Mouse (Mus musculus): ENCODE data around the gene Gm43738. TPM values are rescaled to one million over a fixed set of nuclear protein-coding genes. Genes with fewer than 3 reads are reported as not detected.

The Gm43738 gene
- polyA plus RNA-seq (2012; ENCODE audit: insufficient read depth, insufficient read length, missing spikeins): not detected in 2 replicates

DNA sequence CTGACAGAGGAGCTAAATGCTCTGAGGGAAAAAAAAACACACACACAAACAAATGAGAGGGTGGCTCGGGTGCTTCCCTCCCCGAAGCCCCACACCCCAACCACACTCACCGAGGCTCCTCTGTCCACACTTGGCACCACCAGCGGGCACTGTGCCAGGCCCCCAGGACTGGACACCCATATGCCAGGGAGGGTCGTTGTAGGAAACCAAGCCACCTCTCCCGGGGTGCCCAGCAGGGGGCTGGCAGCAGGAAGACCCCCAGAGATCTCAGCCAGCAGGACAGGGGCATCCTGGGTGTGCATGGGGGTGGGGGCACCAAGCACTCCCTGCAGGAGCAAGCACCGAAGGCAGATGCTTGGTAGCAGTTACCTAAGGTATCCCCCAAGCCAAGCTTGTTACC is at the start of gene Gm43738:
Gene Gm43738 (minus strand): TSS at position 289 of the 400 bp plus-strand sequence.
- peak within 1 kb of the TSS; percentile 78 for H3K4me3 ChIP-seq (ENCODE audit: insufficient read depth, low read depth, low read length)
- H3K27ac ChIP-seq (replicated peaks; ENCODE audit: low read depth, low read length): no peak within 1 kb of the TSS
- H3K4me1 ChIP-seq (ENCODE audit: control insufficient read depth, insufficient read depth, insufficient read length, low read length): peaks cover 6% of the 10 kb centered on the region

DNA sequence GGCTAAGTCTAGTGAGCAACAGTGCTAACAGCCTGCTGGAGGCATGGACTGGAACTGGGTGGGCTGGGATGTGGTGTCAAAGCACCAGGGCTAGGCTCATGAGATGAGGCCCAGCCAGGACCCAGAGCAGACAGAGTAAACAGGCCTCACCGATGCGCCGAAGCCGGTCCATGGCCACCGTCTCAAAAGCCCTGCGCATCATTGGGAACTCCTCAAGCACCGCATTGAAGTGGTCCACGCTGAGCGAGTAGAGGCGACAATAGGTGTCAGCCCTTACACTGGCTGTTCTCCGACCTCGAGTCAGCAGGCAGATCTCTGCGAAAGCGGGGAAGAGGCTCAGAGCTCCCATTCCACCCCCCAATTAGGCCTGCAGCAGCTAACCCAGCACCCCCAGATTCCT is 47.7 kb upstream of the Gm43738 start:
- no peak overlapping the region for H3K27ac ChIP-seq (replicated peaks; ENCODE audit: low read depth, low read length)
- no peaks in the 10 kb centered on the region for H3K4me1 ChIP-seq (ENCODE audit: control insufficient read depth, insufficient read depth, insufficient read length, low read length)
- no peak overlapping the region for H3K4me3 ChIP-seq (ENCODE audit: insufficient read depth, low read depth, low read length)

DNA sequence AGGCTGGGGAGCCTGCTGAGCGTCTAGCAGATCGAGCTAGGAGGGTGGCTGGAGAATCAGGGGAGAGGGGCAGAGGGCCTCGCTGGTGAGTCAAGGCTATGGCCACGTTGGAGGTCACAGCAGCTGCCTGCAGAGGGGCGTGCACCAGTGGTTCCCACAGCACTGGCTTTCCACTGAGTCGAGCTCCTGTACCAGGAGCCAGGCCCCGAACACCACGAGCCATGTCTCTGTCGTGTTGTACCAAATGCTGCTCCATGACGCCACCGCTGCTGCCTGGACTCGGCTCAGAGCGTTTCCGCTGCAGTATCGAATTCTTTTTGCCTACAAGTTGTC is 47.0 kb upstream of the Gm43738 start:
- H3K4me3 ChIP-seq (ENCODE audit: insufficient read depth, low read depth, low read length): no peak overlapping the region
- H3K27ac ChIP-seq (replicated peaks; ENCODE audit: low read depth, low read length): no peak overlapping the region
- H3K4me1 ChIP-seq (ENCODE audit: control insufficient read depth, insufficient read depth, insufficient read length, low read length): no peaks in the 10 kb centered on the region

DNA sequence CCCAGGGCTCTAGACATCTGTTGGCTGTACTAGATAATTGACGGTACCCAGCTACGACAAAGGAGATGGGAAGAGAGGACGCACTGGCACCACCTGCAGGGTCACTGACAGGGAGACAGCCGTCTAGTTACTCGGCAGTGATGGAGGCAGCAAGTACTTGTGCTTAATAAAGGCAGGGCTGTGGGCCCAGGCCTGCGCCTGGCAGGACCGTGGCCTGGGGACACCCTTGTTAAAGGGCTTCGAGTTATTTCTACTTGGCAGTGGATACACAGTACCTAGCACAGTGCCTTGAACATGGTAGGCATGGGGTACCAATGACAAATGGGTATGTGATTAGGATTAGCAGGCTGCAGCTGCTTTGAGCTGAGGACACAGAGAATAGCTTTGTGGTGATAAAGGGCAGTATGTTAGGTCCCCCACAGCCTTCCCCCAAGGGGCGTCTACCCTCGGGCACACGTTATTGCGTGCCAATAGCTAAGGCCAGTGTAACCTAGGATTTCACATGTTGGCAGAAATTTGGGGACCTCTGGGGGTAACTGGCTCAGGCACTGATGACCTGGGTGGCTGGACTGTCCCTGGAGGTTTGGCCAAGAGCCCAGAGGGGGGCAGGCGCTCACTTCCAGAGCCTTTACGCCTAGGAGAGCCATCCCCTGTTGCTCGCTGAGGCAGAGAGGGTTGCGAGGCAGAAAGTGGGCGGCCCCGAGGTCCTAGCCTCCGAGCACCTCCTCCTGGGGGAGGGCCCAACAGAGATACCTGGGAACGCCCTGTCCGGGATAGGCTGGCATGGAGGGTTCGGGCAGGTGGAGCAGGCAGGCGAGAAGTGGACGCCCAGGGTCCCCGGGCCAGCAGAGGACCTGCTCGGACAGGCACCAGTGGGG is 46.4 kb upstream of the Gm43738 start:
- H3K4me3 ChIP-seq (ENCODE audit: insufficient read depth, low read depth, low read length): no peak overlapping the region
- no peak overlapping the region for H3K27ac ChIP-seq (replicated peaks; ENCODE audit: low read depth, low read length)

DNA sequence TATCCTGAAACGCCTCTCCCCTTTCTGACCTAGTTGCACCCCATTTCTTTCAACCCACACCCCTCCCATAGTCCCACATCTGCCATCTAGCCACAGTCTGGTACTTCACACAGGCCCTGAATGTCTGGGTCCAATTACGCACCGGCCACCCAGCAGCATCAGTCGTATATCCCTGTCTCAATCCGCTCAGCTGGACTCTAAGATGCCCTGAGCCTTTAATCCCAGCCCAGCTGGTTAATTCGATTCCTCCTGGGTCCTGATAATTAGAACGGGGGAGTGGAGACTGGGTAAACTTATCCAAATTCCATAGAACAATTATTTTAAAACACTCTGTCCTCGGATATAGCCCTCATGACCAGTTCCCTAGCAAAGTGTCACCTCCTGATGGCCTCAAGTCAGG is 44.7 kb upstream of the Gm43738 start:
- H3K27ac ChIP-seq (replicated peaks; ENCODE audit: low read depth, low read length): no peak overlapping the region
- H3K4me1 ChIP-seq (ENCODE audit: control insufficient read depth, insufficient read depth, insufficient read length, low read length): no peaks in the 10 kb centered on the region
- H3K4me3 ChIP-seq (ENCODE audit: insufficient read depth, low read depth, low read length): no peak overlapping the region

More for the DNA sequence above, 46.4 kb upstream of the Gm43738 start:
- H3K4me1 ChIP-seq (ENCODE audit: control insufficient read depth, insufficient read depth, insufficient read length, low read length): no peaks in the 10 kb centered on the region

DNA sequence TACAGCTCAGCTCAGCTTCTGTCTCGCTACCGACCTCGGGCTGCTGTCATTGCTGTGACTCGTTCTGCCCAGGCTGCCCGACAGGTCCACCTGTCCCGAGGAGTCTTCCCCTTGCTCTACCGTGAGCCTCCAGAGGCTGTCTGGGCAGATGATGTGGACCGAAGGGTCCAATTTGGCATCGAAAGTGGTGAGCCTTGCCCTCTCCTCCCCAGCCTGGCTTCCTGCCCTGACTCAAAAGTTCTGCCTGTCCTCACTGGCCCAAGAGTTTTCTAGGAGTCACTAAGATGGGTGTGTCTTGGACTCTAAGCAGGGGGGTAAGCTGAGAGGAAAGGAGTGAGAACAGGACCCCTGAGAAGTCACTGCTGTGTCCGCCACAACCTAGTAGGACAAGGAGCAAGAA is 43.9 kb upstream of the Gm43738 start:
- no peak overlapping the region for H3K27ac ChIP-seq (replicated peaks; ENCODE audit: low read depth, low read length)
- H3K4me1 ChIP-seq (ENCODE audit: control insufficient read depth, insufficient read depth, insufficient read length, low read length): no peaks in the 10 kb centered on the region
- H3K4me3 ChIP-seq (ENCODE audit: insufficient read depth, low read depth, low read length): no peak overlapping the region

DNA sequence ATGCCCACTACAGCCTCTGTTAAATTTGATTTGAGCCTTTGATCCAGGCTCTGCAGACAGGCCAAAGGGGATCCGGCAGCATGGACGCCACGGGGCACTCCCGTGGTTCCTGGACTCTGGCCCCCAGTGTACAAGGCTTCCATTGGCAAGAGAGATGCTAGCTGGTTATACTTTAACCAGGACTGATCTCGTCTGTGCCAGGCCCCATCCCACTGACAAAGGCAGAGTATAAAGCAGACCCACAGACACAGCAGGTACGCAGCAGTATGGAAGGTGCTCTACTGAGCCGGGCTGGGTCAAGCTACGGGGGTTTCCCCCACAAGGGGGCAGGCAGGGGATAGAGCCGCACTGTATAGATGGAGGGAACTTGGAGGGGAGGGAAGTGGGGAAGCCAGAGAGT is 35.5 kb upstream of the Gm43738 start:
- H3K4me3 ChIP-seq (ENCODE audit: insufficient read depth, low read depth, low read length): no peak overlapping the region
- H3K27ac ChIP-seq (replicated peaks; ENCODE audit: low read depth, low read length): no peak overlapping the region
- H3K4me1 ChIP-seq (ENCODE audit: control insufficient read depth, insufficient read depth, insufficient read length, low read length): no peaks in the 10 kb centered on the region

DNA sequence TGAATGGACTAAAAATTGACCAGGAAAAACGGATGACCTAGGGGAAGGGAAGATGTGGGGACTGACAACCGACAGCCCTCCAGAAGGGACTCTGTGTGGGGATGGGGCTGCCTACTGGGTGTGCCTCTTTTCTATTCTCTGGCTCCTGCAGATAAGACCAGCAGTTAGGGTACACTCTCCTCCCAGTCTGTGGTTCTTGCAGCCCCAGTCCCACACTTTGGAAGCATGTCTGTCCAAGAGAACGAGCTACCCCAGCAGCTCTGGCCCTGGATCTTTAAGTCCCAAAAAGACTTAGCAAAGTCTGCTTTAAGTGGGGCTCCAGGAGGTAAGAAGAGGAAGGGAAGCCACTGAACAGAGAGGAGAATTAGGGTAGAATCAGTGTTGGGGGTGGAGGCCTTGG is 35.1 kb upstream of the Gm43738 start, which contains the start of gene Pklr:
Gene Pklr (plus strand): TSS at position 185 of the 400 bp plus-strand sequence.
- H3K27ac ChIP-seq (replicated peaks; ENCODE audit: low read depth, low read length): no peak within 1 kb of the TSS
- no peak within 1 kb of the TSS for H3K4me3 ChIP-seq (ENCODE audit: insufficient read depth, low read depth, low read length)
- H3K4me1 ChIP-seq (ENCODE audit: control insufficient read depth, insufficient read depth, insufficient read length, low read length): no peaks in the 10 kb centered on the region

DNA sequence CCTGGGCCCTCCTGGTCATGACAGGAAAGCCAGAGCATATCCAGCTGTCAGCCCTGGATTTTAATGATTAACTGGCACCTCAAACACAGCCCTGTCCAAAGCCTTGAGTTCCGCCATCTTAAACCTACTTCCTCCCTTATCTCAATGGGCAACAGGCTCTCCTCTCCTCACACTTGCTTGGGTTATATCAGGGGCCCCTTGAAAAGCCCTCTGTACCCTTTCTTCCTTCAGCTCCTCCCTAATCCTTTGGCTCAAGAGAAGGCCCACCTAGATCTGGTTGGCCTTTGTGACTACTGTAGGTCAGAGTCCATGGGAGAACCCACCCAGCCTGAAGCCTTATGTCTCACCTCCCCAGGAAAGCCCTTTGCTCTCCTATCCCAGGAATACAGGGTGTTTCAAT is 32.9 kb upstream of the Gm43738 start:
- H3K27ac ChIP-seq (replicated peaks; ENCODE audit: low read depth, low read length): no peak overlapping the region
- no peak overlapping the region for H3K4me3 ChIP-seq (ENCODE audit: insufficient read depth, low read depth, low read length)
- no peaks in the 10 kb centered on the region for H3K4me1 ChIP-seq (ENCODE audit: control insufficient read depth, insufficient read depth, insufficient read length, low read length)

DNA sequence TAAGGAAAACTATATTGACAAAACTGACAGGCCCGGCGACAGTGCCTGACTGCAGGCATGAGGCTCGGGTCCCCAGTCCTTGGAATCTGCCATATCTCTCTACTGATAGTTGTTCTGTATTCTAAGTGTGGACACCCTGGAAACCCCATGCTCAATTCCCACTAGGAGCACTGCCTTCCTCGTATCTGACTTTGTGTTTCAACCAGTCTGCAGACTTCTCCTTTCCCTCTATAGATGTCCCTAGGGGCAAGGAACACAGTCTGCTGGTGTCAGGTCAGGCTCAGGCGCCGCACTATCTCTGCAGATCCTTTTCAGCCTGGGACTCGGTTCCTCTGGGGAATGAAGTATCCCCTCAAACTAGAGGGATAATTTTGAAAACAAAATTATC is 32.2 kb upstream of the Gm43738 start:
- H3K27ac ChIP-seq (replicated peaks; ENCODE audit: low read depth, low read length): no peak overlapping the region
- no peak overlapping the region for H3K4me3 ChIP-seq (ENCODE audit: insufficient read depth, low read depth, low read length)
- H3K4me1 ChIP-seq (ENCODE audit: control insufficient read depth, insufficient read depth, insufficient read length, low read length): no peaks in the 10 kb centered on the region

DNA sequence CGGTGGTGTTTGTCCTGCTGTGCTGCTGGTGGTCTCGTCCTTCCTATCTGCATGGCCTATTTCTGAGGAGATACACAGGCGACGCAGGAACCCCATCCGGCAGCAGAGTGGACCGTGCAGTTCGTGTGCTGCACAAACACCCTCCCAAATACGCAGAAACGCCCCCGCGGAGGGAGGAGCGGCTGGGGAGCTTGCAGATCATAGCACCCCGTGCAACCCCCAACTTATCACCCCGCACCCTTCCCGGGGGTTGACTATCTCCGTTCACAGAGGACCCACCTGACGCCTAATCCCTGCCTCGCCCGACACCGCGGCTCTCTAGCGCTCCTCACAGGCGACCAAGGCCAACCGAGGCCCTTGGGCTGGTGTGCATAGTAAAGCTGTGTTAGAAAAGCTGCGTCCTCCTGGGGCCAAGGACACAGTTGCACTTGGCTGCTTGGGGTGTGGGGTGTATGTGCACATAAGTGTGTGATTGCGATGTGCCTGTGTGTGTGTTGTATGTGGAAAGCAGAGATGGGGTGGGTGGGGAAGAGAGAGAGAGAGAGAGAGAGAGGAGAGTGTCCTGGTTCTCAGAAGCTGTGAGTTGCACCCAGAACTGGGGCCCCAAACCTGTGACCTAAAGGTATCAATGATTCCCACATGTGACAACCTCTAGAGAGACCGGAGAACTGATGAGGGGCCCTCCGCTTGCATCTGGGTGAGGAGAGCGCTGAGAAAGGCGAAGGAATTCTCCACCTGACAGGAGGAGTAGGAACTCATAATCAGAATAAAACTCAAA is 31.6 kb upstream of the Gm43738 start:
- Histone ChIP-seq H3K4me1 (ENCODE audit: control insufficient read depth, insufficient read depth, insufficient read length, low read length) (no peaks in the 10 kb centered on the region), H3K4me3 (ENCODE audit: insufficient read depth, low read depth, low read length) (0 out of 2 replicates have a peak overlapping the region, but pooled peaks have one; percentile 12), H3K27ac (replicated peaks; ENCODE audit: low read depth, low read length) (no peak overlapping the region)

DNA sequence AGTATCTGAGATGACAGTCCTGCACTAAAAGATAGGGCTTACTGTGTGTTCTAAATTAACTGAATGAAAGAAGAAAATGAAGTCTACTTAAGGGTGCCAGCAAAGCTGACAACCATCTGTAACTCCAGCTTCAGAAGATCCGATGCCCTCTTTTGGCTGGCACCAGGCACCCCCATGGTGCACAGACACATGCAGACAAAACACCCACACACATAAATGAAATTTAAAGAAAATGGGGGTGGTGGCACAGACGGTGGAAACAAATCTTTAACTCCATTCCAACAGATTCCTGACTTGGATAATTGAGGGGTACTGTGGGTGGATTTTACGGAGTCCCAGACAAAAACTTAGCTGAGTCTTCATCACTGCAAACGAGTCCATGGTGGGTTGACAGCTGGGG is 30.9 kb upstream of the Gm43738 start:
- Histone ChIP-seq H3K4me3 (ENCODE audit: insufficient read depth, low read depth, low read length) (no peak overlapping the region), H3K27ac (replicated peaks; ENCODE audit: low read depth, low read length) (no peak overlapping the region), H3K4me1 (ENCODE audit: control insufficient read depth, insufficient read depth, insufficient read length, low read length) (no peaks in the 10 kb centered on the region)

DNA sequence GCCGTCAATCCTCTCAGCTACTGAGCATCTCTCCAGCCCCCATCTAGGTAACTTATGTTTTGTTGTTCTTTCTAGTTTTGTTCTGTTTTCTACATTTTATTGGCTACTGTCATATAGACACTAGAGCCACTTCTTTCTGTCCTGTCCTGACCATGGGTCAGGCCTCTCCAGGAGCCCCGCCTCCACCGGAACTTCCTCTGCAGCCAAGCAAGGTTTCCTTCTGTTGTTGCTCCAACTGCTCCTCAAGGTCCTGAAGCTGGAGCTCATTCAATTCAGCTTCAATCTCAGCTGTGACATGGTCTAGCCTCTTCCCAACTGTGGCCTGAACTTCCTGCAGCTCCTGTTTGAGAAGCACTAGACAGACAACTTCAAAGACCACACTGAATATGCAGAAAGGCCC is 29.0 kb upstream of the Gm43738 start:
- Histone ChIP-seq H3K4me3 (ENCODE audit: insufficient read depth, low read depth, low read length) (no peak overlapping the region), H3K4me1 (ENCODE audit: control insufficient read depth, insufficient read depth, insufficient read length, low read length) (no peaks in the 10 kb centered on the region), H3K27ac (replicated peaks; ENCODE audit: low read depth, low read length) (no peak overlapping the region)

DNA sequence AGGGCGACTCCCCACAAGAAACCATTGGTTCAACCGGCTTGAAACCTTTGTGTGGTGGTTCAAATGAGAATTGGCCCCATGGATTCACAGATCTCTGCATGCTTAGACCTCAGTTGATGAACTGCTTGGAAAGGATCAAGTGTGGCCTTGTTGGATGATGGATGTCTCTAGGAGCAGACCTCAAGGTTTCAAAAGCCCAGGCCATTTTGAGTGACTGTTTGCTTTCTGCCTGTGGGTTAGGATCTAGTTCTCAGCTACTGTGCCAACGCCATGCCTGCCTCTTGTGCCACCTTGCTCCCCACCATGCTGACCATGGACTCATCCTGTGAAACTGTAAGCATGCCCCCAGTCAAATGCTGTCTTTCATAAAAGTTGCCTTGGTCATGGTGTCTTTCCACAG is 25.1 kb upstream of the Gm43738 start:
- Histone ChIP-seq H3K4me3 (ENCODE audit: insufficient read depth, low read depth, low read length) (no peak overlapping the region), H3K4me1 (ENCODE audit: control insufficient read depth, insufficient read depth, insufficient read length, low read length) (peaks cover 5% of the 10 kb centered on the region; the same call in 1 of the 2 replicates), H3K27ac (replicated peaks; ENCODE audit: low read depth, low read length) (no peak overlapping the region)

DNA sequence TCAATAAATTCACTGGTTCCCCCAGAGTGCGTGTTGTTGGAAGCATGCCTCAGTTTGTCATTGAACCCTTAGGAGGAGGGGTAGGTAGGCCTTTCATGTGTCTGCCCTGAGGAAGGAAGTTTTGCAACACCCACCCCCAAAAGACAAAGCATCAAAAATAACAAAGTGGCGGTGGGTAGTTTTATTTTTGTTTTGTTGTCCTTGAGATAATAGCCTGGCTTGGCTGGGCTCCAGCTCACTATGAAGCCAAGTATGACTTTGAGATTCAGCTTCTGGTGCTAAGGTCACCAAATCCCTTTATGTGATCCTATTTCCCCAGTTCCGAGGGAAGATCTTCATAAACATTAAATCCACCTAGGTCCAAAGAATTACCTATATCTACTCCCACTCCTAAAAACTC is 23.3 kb upstream of the Gm43738 start:
- no peak overlapping the region for H3K4me3 ChIP-seq (ENCODE audit: insufficient read depth, low read depth, low read length)
- no peak overlapping the region for H3K27ac ChIP-seq (replicated peaks; ENCODE audit: low read depth, low read length)
- peaks cover 5% of the 10 kb centered on the region; the same call in 1 of the 2 replicates for H3K4me1 ChIP-seq (ENCODE audit: control insufficient read depth, insufficient read depth, insufficient read length, low read length)

Data from brown adipose tissue, adult 24 weeks (tissue).